Mouse (Mus musculus) limb, embryonic 11.5 days (tissue): ENCODE measurements around the gene Gatad2b. TPM values are rescaled to one million over a fixed set of nuclear protein-coding genes. Genes with fewer than 3 reads are reported as not detected.

Experiments used
- ATAC-seq: fragments of 200-750 bp; cut with Nextera tagmentation; 2 replicates; pipeline ENCODE4 v1.8.0; 2017; ENCODE audit warnings: low read depth; ENCODE audit not compliant: insufficient number of reproducible peaks, low FRiP score, low TSS enrichment
- DNase-seq: peaks from one replicate; pipeline ENCODE4 v3.0.0-alpha.2; 2015; ENCODE audit warnings: low spot score
- H3K27ac ChIP-seq: fragments of 300-500 bp; sonication (generic); replicated peaks from 2 replicates; pipeline ENCODE4 v1.5.1; 2014; ENCODE audit warnings: low read depth, mild to moderate bottlenecking, low read length
- H3K27me3 ChIP-seq: fragments of 300-500 bp; sonication (generic); 2 replicates; pipeline ENCODE4 v1.6.1; 2014; ENCODE audit warnings: mild to moderate bottlenecking, low read length, mixed read lengths; ENCODE audit not compliant: control insufficient read depth, insufficient read depth
- H3K36me3 ChIP-seq: fragments of 300-500 bp; sonication (generic); 2 replicates; pipeline ENCODE4 v1.6.1; 2014; ENCODE audit warnings: mild to moderate bottlenecking, low read length, moderate library complexity, mixed read lengths; ENCODE audit not compliant: control insufficient read depth, insufficient read depth
- H3K4me1 ChIP-seq: fragments of 300-500 bp; sonication (generic); 2 replicates; pipeline ENCODE4 v1.6.1; 2014; ENCODE audit warnings: low read length, mixed read lengths; ENCODE audit not compliant: control insufficient read depth, insufficient read depth
- H3K4me2 ChIP-seq: fragments of 300-500 bp; sonication (generic); 2 replicates; pipeline ENCODE4 v1.6.1; 2014; ENCODE audit warnings: low read depth, mild to moderate bottlenecking, moderate library complexity; ENCODE audit not compliant: severe bottlenecking
- H3K4me3 ChIP-seq: fragments of 300-500 bp; sonication (generic); 2 replicates; pipeline ENCODE4 v1.5.1; 2014; ENCODE audit warnings: low read depth, low read length
- H3K9ac ChIP-seq: fragments of 300-500 bp; sonication (generic); 2 replicates; pipeline ENCODE4 v1.6.1; 2014; ENCODE audit warnings: mild to moderate bottlenecking, low read length
- H3K9me3 ChIP-seq: fragments of 300-500 bp; sonication (generic); 2 replicates; pipeline ENCODE4 v1.6.1; 2016; ENCODE audit warnings: low read length; ENCODE audit not compliant: control insufficient read depth
- WGBS: fragments of 180-500 bp; shearing (Covaris S2); extraction: QIAGEN DNeasy Blood & Tissue Kit; methylation state at CpG from one replicate; pipeline ENCODE4 v1.1.7; 2014; 5-methylcytosine and 5-hydroxymethylcytosine counted together
- polyA plus RNA-seq: library from polyadenylated mRNA; unstranded; fragments of >200 nt; fragmentation: Nextera tagmentation; extraction: Ambion mirVana; gene quantifications from 2 replicates; pipeline ENCODE4 v1.2.1, GENCODE M21; 2014

Gatad2b gene
- polyA plus RNA-seq, 1 experiment from 2014 or later: 16.2 TPM

DNA sequence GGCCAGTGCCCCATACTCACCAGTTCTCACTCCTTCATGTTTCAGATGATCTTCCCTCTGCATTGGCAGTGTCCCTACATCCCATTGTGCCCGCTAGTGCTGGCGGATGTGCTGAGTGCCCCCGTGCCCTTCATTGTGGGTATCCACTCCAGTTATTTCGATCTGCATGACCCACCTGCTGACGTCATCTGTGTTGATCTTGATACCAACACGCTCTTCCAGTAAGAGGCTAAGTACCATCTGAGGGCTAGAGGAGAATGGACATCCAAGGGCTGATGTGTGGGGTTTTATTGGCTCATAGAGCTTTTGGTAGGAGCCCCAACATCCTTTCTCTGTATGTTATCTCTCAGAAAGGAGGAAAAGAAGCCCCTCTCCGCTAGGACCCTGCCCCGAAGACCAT is 22.2 kb upstream of the Gatad2b start:
- Histone ChIP-seq H3K9me3 (no peaks in the 10 kb centered on the region), H3K4me3 (no peak overlapping the region), H3K4me1 (0 out of 2 replicates have a peak, but pooled peaks cover 8% of the 10 kb centered on the region), H3K9ac (no peak overlapping the region), H3K36me3 (peaks cover 2% of the 10 kb centered on the region; the same call in 1 of the 2 replicates), H3K27me3 (no peaks in the 10 kb centered on the region), H3K27ac (no peak overlapping the region), H3K4me2 (no peak overlapping the region)
- 95% methylated on average over 8 of the region's 8 CpGs for WGBS
- ATAC-seq (no peak), DNase-seq (no peak)

DNA sequence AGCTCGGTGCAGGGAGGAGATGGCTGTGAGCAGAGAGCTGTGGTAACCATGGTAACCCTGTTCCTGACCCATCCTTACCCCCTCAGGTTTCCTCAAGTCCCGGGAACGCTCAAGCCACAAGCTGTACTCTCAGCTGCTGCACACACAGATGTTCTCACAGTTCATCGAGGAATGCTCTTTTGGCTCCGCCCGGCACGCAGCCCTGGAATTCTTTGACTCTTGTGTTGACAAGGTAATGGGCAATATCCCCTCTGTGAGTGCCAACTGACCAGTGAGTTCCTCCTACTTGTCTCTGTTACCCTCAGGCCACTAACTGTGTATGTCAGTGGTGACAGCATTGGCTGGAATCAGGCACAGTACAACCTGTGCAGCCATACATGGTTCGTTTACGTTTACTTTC is 20.8 kb upstream of the Gatad2b start:
- no peak for DNase-seq
- H3K9me3 ChIP-seq: no peaks in the 10 kb centered on the region
- peaks cover 2% of the 10 kb centered on the region; the same call in 1 of the 2 replicates for H3K36me3 ChIP-seq
- WGBS: 77% methylated on average over 9 of the region's 9 CpGs
- H3K4me2 ChIP-seq: no peak overlapping the region
- H3K27ac ChIP-seq: no peak overlapping the region
- no peaks in the 10 kb centered on the region for H3K4me1 ChIP-seq
- H3K4me3 ChIP-seq: no peak overlapping the region
- no peak for ATAC-seq
- no peaks in the 10 kb centered on the region for H3K27me3 ChIP-seq
- H3K9ac ChIP-seq: no peak overlapping the region

DNA sequence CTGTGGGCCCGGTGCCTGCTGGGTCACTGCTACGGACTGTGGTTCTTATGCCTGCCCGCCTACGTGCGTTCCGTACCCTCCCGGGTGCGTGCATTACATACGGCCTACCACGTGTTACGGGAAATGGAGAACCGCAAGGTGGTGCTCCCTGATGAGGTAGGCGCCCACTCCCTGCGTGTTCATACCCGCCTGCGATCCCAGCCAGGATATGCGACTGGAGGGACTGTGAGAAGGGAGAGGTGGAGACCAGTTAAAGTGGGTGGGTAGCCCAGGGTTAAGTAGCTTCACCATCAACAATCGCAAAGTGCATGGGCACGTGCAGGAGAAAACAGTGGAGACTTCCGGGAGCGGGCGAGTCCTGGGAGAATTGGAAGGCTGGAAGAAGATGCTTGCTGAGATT is 19.1 kb upstream of the Gatad2b start:
- WGBS: 93% methylated on average over 22 of the region's 22 CpGs

DNA sequence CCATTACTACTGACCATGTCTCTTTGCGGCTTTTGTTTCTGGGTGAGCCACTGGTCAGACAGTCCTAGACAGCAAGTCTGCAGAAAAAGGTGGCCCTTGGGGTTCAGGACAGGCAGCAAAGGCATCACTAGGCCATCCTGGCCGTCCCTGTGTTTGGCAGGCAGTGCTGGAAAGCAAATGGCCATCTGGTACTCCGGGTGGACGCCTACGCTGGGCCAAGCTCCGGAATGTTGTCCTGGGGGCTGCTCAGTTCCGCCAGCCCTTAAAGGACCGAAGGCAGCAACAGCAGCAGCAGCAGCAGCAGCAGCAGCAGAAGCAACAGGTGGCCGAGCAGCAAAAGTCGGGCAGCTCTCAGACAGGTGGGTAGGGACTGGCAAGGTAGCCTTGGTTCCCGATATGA is 17.7 kb upstream of the Gatad2b start:
- H3K9ac ChIP-seq: no peak overlapping the region
- 87% methylated on average over 11 of the region's 11 CpGs for WGBS
- H3K27me3 ChIP-seq: no peaks in the 10 kb centered on the region
- no peak overlapping the region for H3K4me3 ChIP-seq
- H3K9me3 ChIP-seq: no peaks in the 10 kb centered on the region
- no peak overlapping the region for H3K27ac ChIP-seq
- H3K36me3 ChIP-seq: no peaks in the 10 kb centered on the region; the same call in 1 of the 2 replicates
- H3K4me2 ChIP-seq: no peak overlapping the region
- ATAC-seq (no peak), DNase-seq (no peak)
- H3K4me1 ChIP-seq: no peaks in the 10 kb centered on the region

More for the DNA sequence above, 19.1 kb upstream of the Gatad2b start:
- H3K9me3 ChIP-seq: no peaks in the 10 kb centered on the region
- DNase-seq: no peak
- H3K36me3 ChIP-seq: no peaks in the 10 kb centered on the region; the same call in 1 of the 2 replicates
- no peak overlapping the region for H3K4me2 ChIP-seq
- H3K4me1 ChIP-seq: no peaks in the 10 kb centered on the region
- H3K27me3 ChIP-seq: no peaks in the 10 kb centered on the region
- no peak overlapping the region for H3K4me3 ChIP-seq
- no peak overlapping the region for H3K27ac ChIP-seq
- no peak for ATAC-seq
- no peak overlapping the region; the same call in 1 of the 2 replicates for H3K9ac ChIP-seq

DNA sequence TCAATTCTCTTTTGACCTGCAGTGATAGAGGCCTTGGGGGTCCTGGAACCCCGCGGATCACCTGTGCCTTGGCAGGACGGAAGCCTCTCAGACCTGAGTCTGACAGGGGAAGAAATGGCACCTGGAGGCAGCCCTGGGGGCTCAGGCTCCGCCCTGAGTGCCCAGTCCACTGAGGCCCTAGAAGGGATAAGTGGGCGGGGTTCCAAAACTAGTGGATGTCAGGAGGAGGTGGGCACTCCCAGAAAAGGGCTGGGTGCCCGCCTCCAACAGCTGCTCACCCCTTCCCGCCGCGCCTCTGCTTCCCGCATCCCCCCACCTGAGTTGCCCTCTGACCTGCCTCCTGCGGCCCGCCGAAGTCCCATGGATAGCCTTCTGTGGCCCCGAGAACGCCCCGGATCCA is 16.1 kb upstream of the Gatad2b start:
- Histone ChIP-seq H3K36me3 (no peaks in the 10 kb centered on the region; the same call in 1 of the 2 replicates), H3K9me3 (no peaks in the 10 kb centered on the region), H3K4me3 (no peak overlapping the region), H3K4me2 (no peak overlapping the region), H3K27ac (no peak overlapping the region), H3K4me1 (no peaks in the 10 kb centered on the region), H3K27me3 (no peaks in the 10 kb centered on the region), H3K9ac (no peak overlapping the region)
- 31% methylated on average over 16 of the region's 16 CpGs for WGBS
- ATAC-seq (no peak), DNase-seq (no peak)

DNA sequence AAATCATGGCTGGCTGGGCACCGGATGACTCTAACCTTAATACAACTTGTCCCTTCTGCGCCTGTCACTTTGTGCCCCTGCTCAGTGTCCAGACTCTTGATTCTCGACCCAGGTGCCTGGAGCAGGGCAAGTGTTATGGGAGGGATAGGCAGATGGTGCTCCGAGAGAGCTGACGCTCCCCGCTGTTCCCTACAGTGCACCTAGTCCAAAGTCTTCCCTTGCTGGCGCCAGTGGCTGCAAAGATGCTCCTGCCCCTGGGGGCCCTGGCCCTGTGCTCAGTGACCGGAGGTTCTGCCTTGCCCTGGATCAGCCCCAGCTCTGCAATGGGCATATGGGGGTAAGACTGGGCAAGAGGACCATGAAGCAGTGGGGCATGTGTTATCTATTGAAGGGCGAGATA is 15.2 kb upstream of the Gatad2b start:
- no peaks in the 10 kb centered on the region for H3K4me1 ChIP-seq
- H3K36me3 ChIP-seq: no peaks in the 10 kb centered on the region; the same call in 1 of the 2 replicates
- no peak overlapping the region for H3K9ac ChIP-seq

DNA sequence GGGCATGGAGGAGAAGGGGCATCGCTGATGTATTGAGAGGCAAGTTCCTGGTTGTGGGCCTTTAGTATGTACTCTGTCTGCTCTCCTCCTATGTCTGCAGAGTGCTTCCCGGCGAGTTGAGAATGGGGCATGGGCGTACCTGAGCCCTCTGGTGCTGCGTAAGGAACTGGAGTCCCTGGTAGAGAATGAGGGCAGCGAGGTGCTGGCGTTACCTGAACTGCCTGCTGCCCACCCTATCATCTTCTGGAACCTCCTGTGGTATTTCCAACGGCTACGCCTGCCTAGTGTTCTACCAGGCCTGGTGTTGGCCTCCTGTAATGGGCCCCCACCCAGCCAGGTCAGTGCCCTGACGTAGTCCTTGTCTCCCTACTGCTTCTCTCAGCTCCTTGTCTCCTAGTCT is 14.8 kb upstream of the Gatad2b start:
- ATAC-seq (no peak), DNase-seq (no peak)
- Histone ChIP-seq H3K4me2 (no peak overlapping the region), H3K27me3 (no peaks in the 10 kb centered on the region), H3K4me1 (no peaks in the 10 kb centered on the region), H3K9me3 (no peaks in the 10 kb centered on the region), H3K9ac (no peak overlapping the region), H3K4me3 (no peak overlapping the region), H3K27ac (no peak overlapping the region), H3K36me3 (no peaks in the 10 kb centered on the region; the same call in 1 of the 2 replicates)
- 93% methylated on average over 10 of the region's 10 CpGs for WGBS

More for the DNA sequence above, 15.2 kb upstream of the Gatad2b start:
- 88% methylated on average over 9 of the region's 9 CpGs for WGBS
- no peak overlapping the region for H3K4me3 ChIP-seq
- no peak for ATAC-seq
- H3K27me3 ChIP-seq: no peaks in the 10 kb centered on the region
- H3K4me2 ChIP-seq: no peak overlapping the region
- no peak for DNase-seq
- no peak overlapping the region for H3K27ac ChIP-seq
- H3K9me3 ChIP-seq: no peaks in the 10 kb centered on the region

DNA sequence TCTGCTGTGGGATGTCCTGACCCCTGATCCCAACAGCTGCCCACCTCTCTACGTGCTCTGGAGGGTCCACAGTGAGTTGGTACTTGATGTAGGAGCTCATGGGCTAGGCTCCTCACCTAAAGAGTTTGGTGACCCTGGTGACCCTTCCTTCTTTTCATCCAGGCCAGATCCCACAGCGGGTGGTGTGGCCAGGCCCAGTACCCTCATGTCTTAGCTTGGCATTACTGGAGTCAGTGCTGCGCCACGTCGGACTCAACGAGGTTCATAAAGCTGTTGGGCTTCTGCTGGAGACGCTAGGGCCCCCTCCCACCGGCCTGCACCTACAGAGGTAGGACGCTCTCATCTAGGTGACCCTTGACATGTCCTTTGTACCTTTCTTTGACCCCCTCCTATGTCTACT is 13.8 kb upstream of the Gatad2b start:
- H3K9me3 ChIP-seq: no peaks in the 10 kb centered on the region
- H3K4me2 ChIP-seq: no peak overlapping the region
- H3K27ac ChIP-seq: no peak overlapping the region
- ATAC-seq (no peak), DNase-seq (no peak)
- WGBS: 93% methylated on average over 9 of the region's 9 CpGs
- H3K9ac ChIP-seq: no peak overlapping the region
- H3K4me3 ChIP-seq: no peak overlapping the region
- no peaks in the 10 kb centered on the region for H3K27me3 ChIP-seq
- no peaks in the 10 kb centered on the region; the same call in 1 of the 2 replicates for H3K36me3 ChIP-seq
- H3K4me1 ChIP-seq: no peaks in the 10 kb centered on the region

DNA sequence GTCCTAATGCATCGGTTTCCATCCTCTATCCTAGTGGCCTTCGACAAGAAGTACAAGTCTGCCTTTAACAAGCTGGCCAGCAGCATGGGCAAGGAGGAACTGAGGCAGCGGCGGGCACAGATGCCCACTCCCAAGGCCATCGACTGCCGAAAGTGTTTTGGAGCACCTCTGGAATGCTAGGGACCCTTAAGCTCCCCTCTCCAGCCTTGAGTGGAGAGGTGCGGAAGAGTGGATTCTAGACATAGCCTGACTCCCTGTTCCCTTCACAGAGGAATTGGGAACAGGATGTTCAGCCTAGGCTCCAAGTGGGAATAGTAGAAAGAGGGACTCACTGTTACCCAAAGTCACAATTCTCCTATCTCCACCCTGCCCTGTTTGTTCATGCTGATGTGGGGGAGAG is 13.2 kb upstream of the Gatad2b start:
- Histone ChIP-seq H3K4me3 (no peak overlapping the region), H3K4me2 (no peak overlapping the region), H3K9ac (no peak overlapping the region), H3K36me3 (no peaks in the 10 kb centered on the region; the same call in 1 of the 2 replicates), H3K27ac (no peak overlapping the region), H3K9me3 (no peaks in the 10 kb centered on the region), H3K27me3 (no peaks in the 10 kb centered on the region), H3K4me1 (no peaks in the 10 kb centered on the region)
- WGBS: 94% methylated on average over 7 of the region's 7 CpGs
- DNase-seq (no peak), ATAC-seq (no peak)
